Mouse (Mus musculus): Measurements from ENCODE around the gene 1700025F22Rik.
"Not testable (repeated sequence)": the region's sequence is repeated elsewhere in the genome, so short reads cannot be mapped to it uniquely, and the experiment has no call there.

1700025F22Rik gene

GRCm38 (mm10) chr19:11165172-11165571 is at the start of gene 1700025F22Rik:
Gene 1700025F22Rik, minus strand, starts transcription at chr19:11165320.
- in situ Hi-C loops (cut with MboI, MseI), result no loop called here

DNA sequence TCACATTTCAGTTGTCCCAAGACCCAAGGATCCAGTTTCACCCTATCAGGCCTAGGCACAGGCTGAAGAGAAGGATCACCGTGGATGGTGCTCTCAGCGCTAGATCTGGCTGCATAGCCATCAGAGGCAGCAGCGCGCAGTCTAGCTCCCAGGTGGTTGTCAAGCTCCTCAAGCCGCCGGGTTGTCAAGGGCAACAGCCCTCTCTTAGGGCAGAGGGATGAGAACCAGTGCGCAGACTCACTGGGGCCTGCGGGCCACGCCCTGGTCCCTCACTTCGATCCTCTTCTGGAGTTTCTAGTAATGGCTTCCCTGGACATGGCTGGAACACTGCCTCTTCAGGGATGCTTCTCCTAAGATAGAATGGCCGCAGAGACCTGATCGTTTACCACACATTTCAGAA is 31.4 kb upstream of the 1700025F22Rik start, which contains the start of gene Ms4a13:
Gene Ms4a13, minus strand, starts transcription at position 192 of the 400 bp plus-strand sequence.
- in situ Hi-C loops (cut with MboI, MseI), result no loop called here

DNA sequence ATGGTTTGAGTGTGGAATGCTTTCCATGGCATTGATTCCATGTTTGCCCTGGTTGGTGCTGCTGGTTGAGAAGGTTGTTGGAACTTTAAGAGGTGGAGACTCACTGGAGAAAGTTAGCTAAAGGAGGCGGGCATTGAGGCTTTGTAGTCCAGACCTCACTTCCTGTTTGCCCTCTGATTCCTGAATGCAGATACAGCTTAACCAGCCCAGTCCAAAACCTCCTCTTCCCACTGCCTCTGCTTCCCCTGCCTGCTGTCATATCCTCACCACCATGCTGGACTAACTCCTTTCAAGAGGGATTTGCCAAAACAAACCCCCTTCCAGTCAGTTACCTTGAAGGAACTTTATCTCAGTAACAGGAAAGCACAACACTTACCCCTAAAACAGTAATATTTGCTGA is 27.4 kb upstream of the 1700025F22Rik start:
- in situ Hi-C loops (cut with MboI, MseI), result loop anchor here (5.0 kb wide), 1 partner anchor 100 kb away; no protein-coding TSS in a partner anchor

DNA sequence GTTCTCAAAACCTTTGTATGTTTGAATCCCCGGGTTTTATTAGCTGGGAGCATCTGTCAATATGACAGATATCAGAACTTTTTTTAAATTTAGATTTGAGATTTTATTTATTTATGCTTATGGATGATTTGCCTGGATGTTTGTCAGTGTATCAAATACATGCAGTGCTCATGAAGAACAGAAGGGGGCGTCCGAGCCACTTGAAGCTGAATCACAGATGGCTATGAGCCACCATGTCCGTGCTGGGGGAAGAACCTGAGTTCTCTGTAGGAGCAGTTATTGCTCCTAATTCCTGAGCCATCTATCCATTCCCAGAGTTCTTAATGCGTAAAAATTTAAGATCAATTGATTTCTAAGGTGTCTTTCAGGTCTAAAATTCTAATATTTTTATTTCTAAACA is 19.0 kb upstream of the 1700025F22Rik start:
- in situ Hi-C loops (cut with MboI, MseI), result no loop called here

- in situ Hi-C loops (cut with MboI, MseI), result no loop called here
These were observed 12.3 kb upstream of the 1700025F22Rik start for GRCm38 (mm10) chr19:11177464-11177863.

GRCm38 (mm10) chr19:11157890-11158289 is 7.2 kb downstream of the 1700025F22Rik start:
- in situ Hi-C loops (cut with MboI, MseI), result not testable (repeated sequence)

DNA sequence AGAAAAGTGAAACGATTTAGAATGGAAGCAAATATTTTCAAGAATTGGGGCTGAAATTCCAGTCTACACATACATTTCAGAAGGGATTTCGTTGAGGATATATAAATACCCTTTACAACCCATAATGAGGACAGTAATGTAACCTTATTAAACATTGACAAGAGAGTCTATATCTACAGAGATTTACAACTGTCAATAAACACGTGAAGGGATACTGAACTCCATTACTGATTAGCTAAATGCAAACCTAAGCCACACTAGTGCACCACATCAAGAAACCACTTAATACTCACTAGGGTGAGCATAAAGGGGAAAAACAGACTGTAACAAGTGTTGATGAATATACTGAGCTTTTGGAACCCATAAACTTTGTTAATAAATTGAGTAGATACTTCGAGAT is 29.8 kb downstream of the 1700025F22Rik start:
- in situ Hi-C loops (cut with MboI, MseI), result loop anchor here (5.0 kb wide), 1 partner anchor 78 kb away; no protein-coding TSS in a partner anchor

DNA sequence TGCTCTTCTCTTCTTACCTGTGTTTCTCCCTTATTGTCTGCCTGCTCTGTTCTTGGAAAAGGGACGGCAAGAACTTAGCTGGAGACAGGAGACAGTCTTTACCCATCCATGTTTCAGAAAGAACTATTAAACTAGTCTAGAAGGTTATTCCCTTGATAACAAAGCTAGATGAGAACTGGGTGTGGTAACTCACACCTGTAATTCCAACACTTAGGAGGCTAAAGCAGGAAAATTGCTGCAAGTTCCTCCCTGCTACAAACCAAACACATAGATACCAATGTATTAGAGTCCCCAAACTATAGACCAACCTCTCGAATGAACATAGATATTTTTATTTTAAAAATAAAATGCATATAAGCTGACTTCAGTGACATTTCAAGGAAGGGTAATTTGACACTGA is 30.3 kb downstream of the 1700025F22Rik start:
- in situ Hi-C loops (cut with MboI, MseI), result loop anchor here (5.0 kb wide), 1 partner anchor 78 kb away; no protein-coding TSS in a partner anchor

GRCm38 (mm10) chr19:11130776-11131175 is 34.3 kb downstream of the 1700025F22Rik start, which contains the start of gene 1700017D01Rik:
Gene 1700017D01Rik, minus strand, starts transcription at chr19:11130876.
- in situ Hi-C loops (cut with MboI, MseI), result not testable (repeated sequence)

- in situ Hi-C loops (cut with MboI, MseI), result no loop called here
These were observed 35.4 kb downstream of the 1700025F22Rik start for GRCm38 (mm10) chr19:11129702-11130101.

GRCm38 (mm10) chr19:11121016-11121420 is 44.1 kb downstream of the 1700025F22Rik start:
- in situ Hi-C loops (cut with MboI, MseI), result not testable (repeated sequence)

- in situ Hi-C loops (cut with MboI, MseI), result no loop called here
These were observed 45.8 kb downstream of the 1700025F22Rik start for GRCm38 (mm10) chr19:11119338-11119737.

DNA sequence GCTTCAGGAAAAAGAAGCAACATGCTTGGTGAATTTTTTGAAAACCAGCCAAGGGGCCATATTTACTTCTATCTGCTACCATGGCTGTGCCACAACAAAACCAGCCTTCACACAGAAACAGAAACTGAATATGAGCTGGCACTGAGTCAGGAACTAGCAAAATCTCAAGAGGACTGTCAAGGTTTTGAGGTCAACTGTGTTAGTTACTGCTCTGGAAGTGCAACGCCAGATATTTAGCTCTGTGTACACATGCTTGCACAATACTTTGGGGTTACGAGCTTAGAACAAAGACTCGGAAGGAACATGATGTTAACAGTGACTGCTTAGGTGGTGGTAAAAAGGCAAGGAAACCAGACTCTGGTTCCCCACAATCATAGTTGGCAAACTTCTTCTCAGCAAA is 57.4 kb downstream of the 1700025F22Rik start:
- in situ Hi-C loops (cut with MboI, MseI), result no loop called here

DNA sequence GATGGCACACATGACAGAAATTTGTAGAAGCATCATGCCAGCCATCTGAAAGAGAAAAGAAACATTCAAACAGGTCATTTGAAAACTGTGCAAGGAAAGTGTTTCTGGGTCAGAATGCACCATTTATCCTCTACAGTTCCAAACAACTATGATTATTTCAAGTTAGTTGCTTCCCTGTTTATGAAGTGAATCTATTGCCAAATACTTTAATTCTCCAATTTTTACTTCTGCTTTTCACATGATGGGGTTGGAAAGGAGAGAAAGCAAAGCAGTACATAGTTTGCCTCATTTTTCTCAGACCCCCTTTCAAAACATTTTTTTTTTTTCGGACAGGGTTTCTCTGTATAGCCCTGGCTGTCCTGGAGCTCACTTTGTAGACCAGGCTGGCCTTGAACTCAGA is 63.2 kb downstream of the 1700025F22Rik start:
- in situ Hi-C loops (cut with MboI, MseI), result no loop called here

- in situ Hi-C loops (cut with MboI, MseI), result no loop called here
These were observed 66.7 kb downstream of the 1700025F22Rik start for GRCm38 (mm10) chr19:11098401-11098800.

- in situ Hi-C loops (cut with MboI, MseI), result not testable (repeated sequence)
These were observed 73.0 kb downstream of the 1700025F22Rik start for GRCm38 (mm10) chr19:11092131-11092530.

Data from T-helper 1 cell (primary cell).